Mouse (Mus musculus) lung, adult 2 months (tissue): ENCODE measurements around the gene Orai2.

Source experiments
- CTCF ChIP-seq: fragments of 200-500 bp; IDR thresholded peaks from 2 replicates; pipeline ENCODE4 v1.5.1; 2011; ENCODE audit warnings: mild to moderate bottlenecking, low read length, control low read depth; ENCODE audit not compliant: insufficient read depth
- POLR2A ChIP-seq: fragments of 200-500 bp; IDR thresholded peaks from 2 replicates; pipeline ENCODE4 v1.6.1; 2011; ENCODE audit warnings: low read depth, mild to moderate bottlenecking, control low read depth, low read length, borderline replicate concordance; ENCODE audit errors: extremely low read depth

- TF ChIP-seq CTCF (peak; percentile 79), POLR2A (no peak)
Observed at GRCm38 (mm10) chr5:136137658-136138274, 32.7 kb downstream of the Orai2 start.
